Mouse (Mus musculus): ENCODE measurements around the gene Dmap1. TPM values are rescaled to one million over a fixed set of nuclear protein-coding genes. Genes with fewer than 3 reads are reported as not detected.

The Dmap1 gene
- total RNA-seq, 2 experiments from 2014 or later: 16.6 to 19.2 TPM

- no peak for DNase-seq
- intact Hi-C loops (cut with DNase I): no loop called here
Measured at GRCm38 (mm10) chr4:117658582-117659444, 23.3 kb downstream of the Dmap1 start.

- intact Hi-C loops (cut with DNase I): no loop called here
- DNase-seq: no peak
Measured at GRCm38 (mm10) chr4:117657646-117658045, 24.4 kb downstream of the Dmap1 start.

DNA sequence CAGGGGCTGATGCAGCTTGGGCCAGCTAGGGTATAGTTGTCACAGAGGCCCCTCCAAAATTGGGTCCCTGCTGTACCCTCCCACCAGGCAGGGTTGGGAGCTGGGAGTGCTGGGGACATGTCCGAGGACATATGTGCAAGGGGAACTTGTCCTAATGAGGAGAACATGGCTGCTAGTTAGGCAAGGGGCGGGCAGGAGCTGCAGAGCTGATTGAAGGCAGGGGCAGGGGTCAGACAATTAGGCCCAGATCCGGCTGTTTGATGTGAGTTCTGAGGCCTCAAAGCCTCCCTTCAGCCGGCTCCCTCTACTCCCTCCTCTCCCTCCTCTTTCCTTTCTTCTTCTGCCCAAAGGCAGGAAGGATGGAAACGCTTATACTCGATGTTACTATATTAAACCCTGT is 25.1 kb downstream of the Dmap1 start:
- no peak for DNase-seq
- intact Hi-C loops (cut with DNase I): no loop called here

- intact Hi-C loops (cut with DNase I): no loop called here
- no peak for DNase-seq
Measured at GRCm38 (mm10) chr4:117655500-117655863, 26.6 kb downstream of the Dmap1 start.

- DNase-seq: no peak
- intact Hi-C loops (cut with DNase I): no loop called here
Measured at GRCm38 (mm10) chr4:117654703-117655499, 27.2 kb downstream of the Dmap1 start.

GRCm38 (mm10) chr4:117654016-117654702 is 27.9 kb downstream of the Dmap1 start:
- no peak for DNase-seq
- intact Hi-C loops (cut with DNase I): no loop called here

DNA sequence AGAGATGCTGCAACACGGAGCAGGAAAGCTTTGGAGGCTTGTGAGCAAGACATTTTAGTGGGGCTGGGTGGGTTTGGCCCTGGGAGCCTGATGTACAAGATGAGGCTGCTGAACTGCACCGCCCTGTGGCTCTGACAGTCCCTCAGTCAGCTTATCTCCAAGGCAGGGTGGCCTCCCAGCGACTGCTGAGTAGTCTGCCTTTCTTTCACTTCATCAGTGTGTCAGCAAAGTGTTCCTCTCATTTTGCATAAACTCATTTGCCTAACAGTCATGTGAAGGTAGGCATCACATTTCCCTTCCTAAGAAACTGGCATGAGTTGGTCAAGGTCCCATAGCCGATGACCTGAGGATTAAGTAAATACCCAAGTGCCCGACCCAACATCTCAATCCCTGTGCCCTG is 29.3 kb downstream of the Dmap1 start:
- intact Hi-C loops (cut with DNase I): no loop called here
- no peak for DNase-seq

- intact Hi-C loops (cut with DNase I): no loop called here
- DNase-seq: no peak
Measured at GRCm38 (mm10) chr4:117651626-117652101, 30.4 kb downstream of the Dmap1 start.

- no peak for DNase-seq
- intact Hi-C loops (cut with DNase I): no loop called here
Measured at GRCm38 (mm10) chr4:117646926-117647755, 34.9 kb downstream of the Dmap1 start.

GRCm38 (mm10) chr4:117646496-117646895 is 35.6 kb downstream of the Dmap1 start:
- DNase-seq: no peak
- intact Hi-C loops (cut with DNase I): no loop called here

DNA sequence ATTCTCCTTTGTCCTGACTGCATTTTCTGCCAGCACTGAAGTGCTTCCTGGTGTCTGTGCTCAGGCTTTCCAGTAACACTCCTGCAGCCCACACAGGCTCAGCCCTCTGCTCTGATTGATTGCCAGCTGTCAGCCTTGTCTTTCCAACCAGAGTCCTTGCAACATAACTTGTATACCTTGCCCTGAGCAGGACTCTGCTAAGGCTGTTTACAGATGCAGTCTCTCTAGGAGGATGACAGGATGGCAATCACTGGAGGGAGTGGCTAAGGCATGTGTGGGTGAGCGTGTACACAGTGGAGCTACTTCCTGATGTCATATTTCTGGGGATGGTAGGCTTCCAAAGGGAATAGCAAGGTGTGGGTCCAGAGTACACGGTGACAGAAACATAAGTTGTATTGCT is 36.2 kb downstream of the Dmap1 start:
- intact Hi-C loops (cut with DNase I): no loop called here
- DNase-seq: no peak

DNA sequence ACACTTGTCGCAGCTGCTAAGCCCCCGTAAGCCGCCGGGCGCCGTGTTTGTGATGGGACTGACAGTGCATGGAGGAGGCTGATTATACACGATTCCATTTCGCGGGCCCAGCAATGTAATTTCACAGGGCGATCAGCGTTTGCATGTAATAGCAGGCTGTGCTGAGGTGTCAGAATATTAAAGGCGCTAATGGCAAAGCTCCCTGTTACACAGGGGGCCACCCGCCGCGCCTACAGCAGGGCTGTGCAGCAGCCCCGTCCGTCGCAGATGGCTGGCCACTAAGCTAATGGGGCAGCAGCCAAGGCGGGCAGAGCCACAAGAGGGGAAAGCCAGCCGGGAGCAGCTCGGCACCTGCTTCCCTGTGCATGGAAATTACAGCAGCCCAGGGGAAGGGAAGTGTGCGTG is 37.0 kb downstream of the Dmap1 start:
- no peak for DNase-seq
- intact Hi-C loops (cut with DNase I): no loop called here

DNA sequence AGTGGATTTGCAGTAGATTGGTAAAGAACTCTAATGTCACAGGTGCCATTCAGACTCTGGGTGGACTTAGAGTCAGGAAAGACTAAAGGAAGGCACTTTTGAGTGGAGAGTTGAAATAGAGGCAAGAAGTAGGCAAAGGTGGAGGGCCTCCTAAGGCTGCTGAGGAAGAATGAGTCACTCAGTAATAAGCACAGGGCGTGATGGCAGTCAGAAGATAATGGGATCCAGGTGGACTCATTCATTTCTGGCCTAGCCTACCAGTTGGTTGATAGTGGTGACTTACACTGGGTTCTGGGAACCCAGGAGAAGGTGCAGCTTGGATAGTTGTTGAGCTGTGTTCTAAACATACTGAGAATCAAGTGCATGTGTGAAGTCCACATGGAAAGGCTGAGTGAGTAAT is 40.3 kb downstream of the Dmap1 start:
- DNase-seq: no peak
- intact Hi-C loops (cut with DNase I): no loop called here

DNA sequence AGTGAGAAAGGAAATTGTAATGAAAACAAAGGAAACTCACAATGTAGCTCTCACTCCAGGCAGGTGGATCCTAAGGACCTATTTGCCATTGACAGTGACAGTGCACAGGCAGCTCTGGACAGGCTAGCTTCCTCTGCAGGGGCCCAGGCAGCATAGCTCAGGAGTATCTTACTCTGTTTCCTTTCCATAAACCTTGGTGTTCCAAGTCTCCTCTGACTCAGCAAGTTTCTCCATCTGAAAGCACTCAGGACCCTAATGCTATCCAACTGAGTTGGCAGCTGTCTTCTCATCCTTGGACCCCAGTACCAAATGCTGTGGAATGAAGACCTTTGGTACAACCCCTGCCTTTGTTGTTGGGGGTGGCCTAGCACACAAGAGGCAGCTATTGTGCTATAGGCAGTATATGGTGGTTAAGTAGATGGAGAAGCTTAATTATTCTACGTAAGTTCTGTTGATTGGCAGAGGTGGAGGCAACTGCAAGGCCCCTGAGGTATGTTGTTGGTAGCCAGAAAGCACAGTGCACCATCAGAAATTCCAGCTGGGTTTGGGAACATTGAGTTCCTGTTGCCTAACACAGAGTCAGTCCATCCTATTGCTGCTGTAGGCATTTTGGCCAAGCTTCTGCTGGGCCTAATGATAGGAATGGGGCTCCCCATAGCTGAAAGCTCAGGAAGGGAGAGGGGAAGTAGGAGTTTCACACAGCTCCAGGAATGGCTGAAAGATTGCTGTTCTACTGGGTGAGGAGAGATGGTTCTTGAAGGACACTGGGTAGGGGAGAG is 41.0 kb downstream of the Dmap1 start:
- no peak for DNase-seq
- intact Hi-C loops (cut with DNase I): no loop called here

DNA sequence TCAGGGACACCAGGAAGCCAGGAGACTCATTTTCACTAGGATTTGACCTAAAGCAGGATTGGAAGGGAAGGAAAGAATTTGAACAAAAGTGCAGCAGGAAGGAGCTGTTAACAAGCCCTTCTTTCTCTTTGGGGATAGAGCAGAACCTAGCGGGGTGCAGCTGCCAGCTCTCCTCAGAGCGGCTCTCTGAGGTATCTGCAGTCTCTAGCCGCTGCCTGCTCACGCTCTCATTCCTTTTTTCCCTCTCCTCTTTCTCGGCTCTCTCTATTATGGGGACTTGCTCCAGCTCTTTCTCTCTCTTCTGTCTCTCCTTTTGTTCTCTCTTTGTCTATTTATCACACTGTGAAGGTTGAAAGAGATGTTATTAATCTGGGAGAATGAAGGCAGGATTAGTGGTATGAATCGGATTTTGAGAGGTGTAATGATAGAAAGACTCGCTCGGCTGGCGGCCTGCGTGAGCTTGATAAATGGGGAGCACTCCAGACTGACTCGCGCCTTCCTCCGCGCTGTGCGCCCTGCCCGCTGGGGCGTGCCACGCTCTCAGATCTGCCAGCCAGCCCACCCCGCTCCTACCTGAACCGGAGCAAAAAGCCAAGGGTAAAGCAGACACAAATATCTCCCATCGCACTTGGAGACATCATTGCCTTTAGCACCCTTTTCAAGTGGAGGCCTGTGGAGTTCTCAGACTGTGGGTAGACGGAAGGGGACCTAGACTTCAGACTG is 45.0 kb downstream of the Dmap1 start:
- intact Hi-C loops (cut with DNase I): no loop called here
- no peak for DNase-seq

- intact Hi-C loops (cut with DNase I): no loop called here
- DNase-seq: no peak
Measured at GRCm38 (mm10) chr4:117636152-117636551, 45.9 kb downstream of the Dmap1 start.

DNA sequence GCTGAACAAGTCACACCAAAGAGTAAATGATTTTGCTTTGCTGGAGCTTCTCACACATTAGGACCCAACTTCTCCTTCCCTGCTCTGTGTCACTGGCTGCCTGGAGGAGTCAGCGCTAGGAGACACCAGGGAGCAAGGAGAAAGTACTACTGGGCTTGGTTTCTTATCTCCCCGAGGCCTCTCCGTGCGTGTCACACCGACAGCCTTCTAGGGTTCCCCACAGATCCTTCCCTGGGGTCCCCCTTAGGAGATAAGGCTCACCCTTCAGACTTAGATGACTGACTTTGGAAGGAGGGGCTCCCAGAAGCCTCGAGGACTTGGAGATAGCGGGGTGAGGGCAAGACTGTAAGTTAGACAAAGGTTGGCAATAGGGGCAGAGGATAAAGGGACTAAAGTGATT is 47.4 kb downstream of the Dmap1 start:
- intact Hi-C loops (cut with DNase I): no loop called here
- no peak for DNase-seq

- no peak for DNase-seq
- intact Hi-C loops (cut with DNase I): no loop called here
Measured at GRCm38 (mm10) chr4:117633527-117633926, 48.5 kb downstream of the Dmap1 start.
